ENCODE assay signal across 9 mouse cellular contexts in the genomic region with DNA sequence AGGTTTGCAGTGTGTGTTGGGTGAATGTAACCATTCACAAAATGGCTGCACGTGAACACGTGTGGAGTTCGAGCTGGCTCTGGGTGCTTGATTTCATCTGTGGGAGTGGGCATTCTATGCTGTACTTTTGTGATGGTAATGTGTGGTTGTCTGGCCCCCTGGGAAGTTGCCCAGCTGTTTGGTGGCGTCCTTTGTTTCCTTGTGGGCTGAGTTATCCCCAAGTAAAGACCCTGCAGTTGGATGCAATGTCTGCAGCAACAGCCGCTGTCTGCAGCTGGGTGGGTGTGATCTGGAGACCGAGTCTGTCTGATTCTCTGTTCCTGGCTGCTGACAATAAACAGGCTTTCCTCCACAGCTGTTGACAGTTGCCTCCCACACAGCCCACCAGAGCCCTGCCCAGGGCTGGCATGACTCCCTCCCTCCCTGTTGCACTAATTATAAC. TPM values are rescaled to one million over a fixed set of nuclear protein-coding genes. Genes with fewer than 3 reads are reported as not detected.
DNase-seq lines count a peak whose midpoint lies in the region; ATAC-seq lines count a peak whose summit lies in the region.
"Had no signal": no experiment of that assay in that cellular context is flagged by ENCODE, and none has a peak within 500 bp of the region (broad histone marks: within the 10 kb centered on the region; RNA-seq: fewer than 3 reads in every experiment).

No protein-coding gene starts in this region.

- H3K27ac ChIP-seq in heart, embryonic 13.5 days (replicated peaks) = peak overlapping the region; percentile 90
- H3K27ac ChIP-seq in limb, embryonic 15.5 days = peak overlapping the region; percentile 55; the same call in 1 of the 2 replicates
- H3K27ac ChIP-seq in liver, embryonic 12.5 days = no peak overlapping the region
- H3K27ac ChIP-seq: stomach, embryonic 15.5 days had no signal

- H3K4me2 ChIP-seq in heart, embryonic 13.5 days = peak overlapping the region; percentile 46
- H3K4me2 ChIP-seq in limb, embryonic 15.5 days = no peak overlapping the region
- H3K4me2 ChIP-seq in liver, embryonic 12.5 days = no peak overlapping the region
- H3K4me2 ChIP-seq: stomach, embryonic 15.5 days had no signal

- peak overlapping the region; percentile 8; the same call in 1 of the 2 replicates for H3K4me3 ChIP-seq in heart, embryonic 13.5 days
- H3K4me3 ChIP-seq in limb, embryonic 15.5 days = no peak overlapping the region
- H3K4me3 ChIP-seq in liver, embryonic 12.5 days = no peak overlapping the region
- H3K4me3 ChIP-seq: stomach, embryonic 15.5 days had no signal

- H3K4me1 ChIP-seq in heart, embryonic 13.5 days = peaks cover 54% of the 10 kb centered on the region
- H3K4me1 ChIP-seq in limb, embryonic 15.5 days = peaks cover 24% of the 10 kb centered on the region; the same call in 1 of the 2 replicates
- H3K4me1 ChIP-seq in liver, embryonic 12.5 days = no peaks in the 10 kb centered on the region

- WGBS in heart, embryonic 13.5 days = 24% methylated on average over 6 of the region's 6 CpGs
- 28% methylated on average over 6 of the region's 6 CpGs for WGBS in limb, embryonic 15.5 days
- 66% methylated on average over 6 of the region's 6 CpGs for WGBS in liver, embryonic 12.5 days (ENCODE audit: insufficient replicate concordance)

- peak; percentile 14 for DNase-seq in kidney, postnatal 10 days
- no peak for DNase-seq in kidney, postnatal 14 days
- peak; percentile 76 for DNase-seq in brain, adult 2 months (ENCODE audit: low read depth, low spot score)
- DNase-seq in cerebellum, adult 11-12 months = no peak

- H3K27me3 ChIP-seq in heart, embryonic 13.5 days (replicated peaks) = no peaks in the 10 kb centered on the region
- H3K27me3 ChIP-seq in limb, embryonic 15.5 days = no peaks in the 10 kb centered on the region
- no peaks in the 10 kb centered on the region for H3K27me3 ChIP-seq in liver, embryonic 12.5 days (replicated peaks)
- H3K27me3 ChIP-seq: stomach, embryonic 15.5 days had no signal

- H3K36me3 ChIP-seq in heart, embryonic 13.5 days = no peaks in the 10 kb centered on the region
- H3K36me3 ChIP-seq in limb, embryonic 15.5 days = no peaks in the 10 kb centered on the region
- H3K36me3 ChIP-seq in liver, embryonic 12.5 days = no peaks in the 10 kb centered on the region
- H3K36me3 ChIP-seq: stomach, embryonic 15.5 days had no signal

- H3K9me3 ChIP-seq in heart, embryonic 13.5 days = no peaks in the 10 kb centered on the region
- no peaks in the 10 kb centered on the region for H3K9me3 ChIP-seq in limb, embryonic 15.5 days
- H3K9me3 ChIP-seq in liver, embryonic 12.5 days (replicated peaks) = no peaks in the 10 kb centered on the region
- H3K9me3 ChIP-seq: stomach, embryonic 15.5 days had no signal

- ATAC-seq in heart, embryonic 13.5 days (ENCODE audit: extremely low read depth, insufficient number of reproducible peaks, low FRiP score, low TSS enrichment) = peak; percentile 77
- peak; percentile 62 for ATAC-seq in limb, embryonic 15.5 days (ENCODE audit: insufficient number of reproducible peaks, low FRiP score, low TSS enrichment, low read depth)
- no peak for ATAC-seq in liver, embryonic 12.5 days
- no peak for ATAC-seq in CD4-positive, CD25-positive, alpha-beta regulatory T cell, adult 4 months

- H3K9ac ChIP-seq in heart, embryonic 13.5 days = peak overlapping the region; percentile 40; the same call in 1 of the 2 replicates
- H3K9ac ChIP-seq in limb, embryonic 15.5 days = no peak overlapping the region
- H3K9ac ChIP-seq in liver, embryonic 12.5 days = no peak overlapping the region
- H3K9ac ChIP-seq: stomach, embryonic 15.5 days had no signal

RNA-seq across cellular contexts. Expression of gene Rtn4, which starts 56.0 kb away (rescaled TPM):
- 56.7 and 60.7 TPM in 2 replicates for polyA plus RNA-seq in heart, embryonic 13.5 days (2015; fragmentation: Nextera tagmentation; extraction: Ambion mirVana)
- polyA plus RNA-seq in limb, embryonic 15.5 days (2015; fragmentation: Nextera tagmentation; extraction: Ambion mirVana) = 72.1 and 94.2 TPM in 2 replicates
- 24.6 and 24.9 TPM in 2 replicates for polyA plus RNA-seq in liver, embryonic 12.5 days (2016; fragmentation: Nextera tagmentation; extraction: Ambion mirVana)
- polyA plus RNA-seq in CD4-positive, CD25-positive, alpha-beta regulatory T cell, adult 4 months (2017; shearing (Covaris generic)) = 10 to 100 TPM; 26.0 to 29.7 TPM

Comparison
In these comparisons a context has a peak if more than half of its experiments do, and no peak if none do; other contexts are left out.
1. DNase-seq: peak in kidney, postnatal 10 days (single experiment) and brain, adult 2 months (single experiment); none in kidney, postnatal 14 days (single experiment) and cerebellum, adult 11-12 months (single experiment).
2. ATAC-seq: peak in heart, embryonic 13.5 days (single experiment) and limb, embryonic 15.5 days (single experiment); none in liver, embryonic 12.5 days (single experiment) and CD4-positive, CD25-positive, alpha-beta regulatory T cell, adult 4 months (single experiment).